Mouse (Mus musculus) small intestine, adult 2 months (tissue): ENCODE measurements around the gene Ppp1ca. TPM values are rescaled to one million over a fixed set of nuclear protein-coding genes. Genes with fewer than 3 reads are reported as not detected.

ENCODE experiments used
- H3K27ac ChIP-seq: fragments of 200-500 bp; 2 replicates; pipeline ENCODE4 v1.5.1; 2012; ENCODE audit warnings: low read depth, low read length, control low read depth, inconsistent platforms; ENCODE audit not compliant: insufficient read depth
- H3K27me3 ChIP-seq: fragments of 200-500 bp; 2 replicates; pipeline ENCODE4 v1.6.1; 2012; ENCODE audit warnings: mild to moderate bottlenecking, moderate library complexity, low read length, inconsistent platforms; ENCODE audit not compliant: control insufficient read depth, insufficient read depth
- H3K36me3 ChIP-seq: fragments of 200-500 bp; 2 replicates; pipeline ENCODE4 v1.6.1; 2012; ENCODE audit warnings: mild to moderate bottlenecking, low read length, control low read depth, inconsistent platforms; ENCODE audit not compliant: control insufficient read depth, insufficient read depth
- H3K4me1 ChIP-seq: fragments of 200-500 bp; 2 replicates; pipeline ENCODE4 v1.6.1; 2012; ENCODE audit warnings: low read length, inconsistent platforms, mixed read lengths; ENCODE audit not compliant: control insufficient read depth, insufficient read depth, insufficient read length
- H3K4me3 ChIP-seq: fragments of 200-500 bp; 2 replicates; pipeline ENCODE4 v1.5.1; 2012; ENCODE audit warnings: low read depth, mild to moderate bottlenecking, control low read depth, inconsistent platforms, low read length, moderate library complexity
- CTCF ChIP-seq: fragments of 200-500 bp; IDR thresholded peaks from 2 replicates; pipeline ENCODE4 v1.5.1; 2012; ENCODE audit warnings: low read depth, mild to moderate bottlenecking, control low read depth, inconsistent platforms, low read length, moderate library complexity, mixed read lengths; ENCODE audit not compliant: insufficient replicate concordance, insufficient read length; ENCODE audit errors: extremely low read depth
- POLR2A ChIP-seq: fragments of 200-500 bp; IDR thresholded peaks from 2 replicates; pipeline ENCODE4 v1.6.1; 2012; ENCODE audit warnings: low read depth, mild to moderate bottlenecking, control low read depth, inconsistent platforms, low read length, moderate library complexity
- WGBS: fragments of 180-500 bp; shearing (Covaris S2); methylation state at CpG from one replicate; pipeline ENCODE4 v1.1.7; 2018; 5-methylcytosine and 5-hydroxymethylcytosine counted together
- polyA plus RNA-seq: library from polyadenylated mRNA; depleted of rRNA; stranded (reverse); fragments of >200 nt; gene quantifications from 2 replicates; pipeline ENCODE4 v1.2.3, GENCODE M21; 2012

Ppp1ca gene
- polyA plus RNA-seq, 1 experiment: 258 TPM

GRCm38 (mm10) chr19:4215451-4215840 is 23.6 kb downstream of the Ppp1ca start:
- H3K4me1 ChIP-seq: peaks cover 8% of the 10 kb centered on the region
- WGBS: 9% methylated on average over 15 of the region's 21 CpGs
- peaks cover 21% of the 10 kb centered on the region for H3K27me3 ChIP-seq
- H3K4me3 ChIP-seq: peak overlapping the region; percentile 74
- no peaks in the 10 kb centered on the region for H3K36me3 ChIP-seq
- TF ChIP-seq CTCF: no peak
- TF ChIP-seq POLR2A: no peak
- H3K27ac ChIP-seq: no peak overlapping the region

- Histone ChIP-seq H3K27me3 (peaks cover 21% of the 10 kb centered on the region), H3K4me1 (peaks cover 12% of the 10 kb centered on the region), H3K4me3 (peak overlapping the region; percentile 16; the same call in 1 of the 2 replicates), H3K36me3 (no peaks in the 10 kb centered on the region), H3K27ac (no peak overlapping the region)
- WGBS: 47% methylated on average over 14 of the region's 14 CpGs
- TF ChIP-seq CTCF: peak; percentile 32; the same call in 1 of the 2 replicates
- TF ChIP-seq POLR2A: peak; percentile 22; the same call in 1 of the 2 replicates
Observed at GRCm38 (mm10) chr19:4216041-4216685, 24.3 kb downstream of the Ppp1ca start.

- Histone ChIP-seq H3K4me3 (no peak overlapping the region), H3K36me3 (no peaks in the 10 kb centered on the region)
- 63% methylated on average over 5 of the region's 5 CpGs for WGBS
Observed at GRCm38 (mm10) chr19:4217140-4217539, 25.3 kb downstream of the Ppp1ca start.

GRCm38 (mm10) chr19:4217855-4218254 is 26.0 kb downstream of the Ppp1ca start:
- H3K27me3 ChIP-seq: peaks cover 21% of the 10 kb centered on the region
- peak overlapping the region; percentile 29; the same call in 1 of the 2 replicates for H3K27ac ChIP-seq
- TF ChIP-seq POLR2A: no peak
- TF ChIP-seq CTCF: no peak
- H3K4me3 ChIP-seq: no peak overlapping the region
- H3K36me3 ChIP-seq: no peaks in the 10 kb centered on the region
- 75% methylated on average over 3 of the region's 3 CpGs for WGBS
- peaks cover 16% of the 10 kb centered on the region for H3K4me1 ChIP-seq

More at GRCm38 (mm10) chr19:4217140-4217539, 25.3 kb downstream of the Ppp1ca start:
- peak overlapping the region; percentile 22; the same call in 1 of the 2 replicates for H3K27ac ChIP-seq
- TF ChIP-seq CTCF (no peak), POLR2A (no peak)
- peaks cover 16% of the 10 kb centered on the region for H3K4me1 ChIP-seq
- H3K27me3 ChIP-seq: peaks cover 21% of the 10 kb centered on the region

GRCm38 (mm10) chr19:4218293-4218692 is 26.4 kb downstream of the Ppp1ca start:
- WGBS: 84% methylated on average over 11 of the region's 11 CpGs

GRCm38 (mm10) chr19:4218784-4219183 is 26.9 kb downstream of the Ppp1ca start:
- Histone ChIP-seq H3K4me1 (peaks cover 13% of the 10 kb centered on the region), H3K27me3 (peaks cover 18% of the 10 kb centered on the region), H3K4me3 (no peak overlapping the region), H3K36me3 (no peaks in the 10 kb centered on the region), H3K27ac (no peak overlapping the region)
- TF ChIP-seq CTCF (no peak), POLR2A (no peak)
- whole genome bisulfite sequencing: 79% methylated on average over 1 of the region's 1 CpGs

More at GRCm38 (mm10) chr19:4218293-4218692, 26.4 kb downstream of the Ppp1ca start:
- Histone ChIP-seq H3K4me3 (no peak overlapping the region), H3K4me1 (peaks cover 16% of the 10 kb centered on the region), H3K36me3 (no peaks in the 10 kb centered on the region), H3K27ac (peak overlapping the region; percentile 29; the same call in 1 of the 2 replicates), H3K27me3 (peaks cover 21% of the 10 kb centered on the region)
- TF ChIP-seq CTCF (no peak), POLR2A (no peak)

- peaks cover 7% of the 10 kb centered on the region for H3K27me3 ChIP-seq
- H3K36me3 ChIP-seq: no peaks in the 10 kb centered on the region
- H3K4me1 ChIP-seq: peaks cover 10% of the 10 kb centered on the region
- H3K4me3 ChIP-seq: no peak overlapping the region
- no peak overlapping the region for H3K27ac ChIP-seq
- 90% methylated on average over 6 of the region's 6 CpGs for WGBS
- no peak for TF ChIP-seq POLR2A
- TF ChIP-seq CTCF: no peak
Observed at GRCm38 (mm10) chr19:4219943-4220342, 28.1 kb downstream of the Ppp1ca start.
